Mouse (Mus musculus): Measurements from ENCODE around the gene Dph3.
"Not testable (repeated sequence)": the region's sequence is repeated elsewhere in the genome, so short reads cannot be mapped to it uniquely, and the experiment has no call there.

Dph3 gene

GRCm38 (mm10) chr14:32085486-32086201 lies at the start of gene Dph3:
TSS of gene Dph3 (minus strand) at chr14:32085729.
- peak; percentile 99 for DNase-seq (ENCODE audit: low read depth, low spot score)

- DNase-seq (ENCODE audit: low read depth, low spot score), result peak; percentile 75
Observed at GRCm38 (mm10) chr14:32134293-32134692, 48.8 kb upstream of the Dph3 start.

GRCm38 (mm10) chr14:32131836-32132235 lies 46.3 kb upstream of the Dph3 start:
- no peak for DNase-seq (ENCODE audit: low read depth, low spot score)

GRCm38 (mm10) chr14:32128409-32128808 lies 42.9 kb upstream of the Dph3 start:
- no peak for DNase-seq (ENCODE audit: low read depth, low spot score)

GRCm38 (mm10) chr14:32125256-32125655 lies 39.7 kb upstream of the Dph3 start:
- DNase-seq (ENCODE audit: low read depth, low spot score), result peak; percentile 60

- DNase-seq (ENCODE audit: low read depth, low spot score), result peak; percentile 79
Observed at GRCm38 (mm10) chr14:32124261-32124660, 38.7 kb upstream of the Dph3 start.

- DNase-seq (ENCODE audit: low read depth, low spot score), result peak; percentile 87
Observed at GRCm38 (mm10) chr14:32121920-32122315, 36.4 kb upstream of the Dph3 start.

- no peak for DNase-seq (ENCODE audit: low read depth, low spot score)
Observed at GRCm38 (mm10) chr14:32120940-32121919, 35.7 kb upstream of the Dph3 start.

- DNase-seq (ENCODE audit: low read depth, low spot score), result not testable (repeated sequence)
Observed at GRCm38 (mm10) chr14:32112124-32112523, 26.6 kb upstream of the Dph3 start.

- DNase-seq (ENCODE audit: low read depth, low spot score), result peak; percentile 33
Observed at GRCm38 (mm10) chr14:32106911-32107310, 21.4 kb upstream of the Dph3 start.

- DNase-seq (ENCODE audit: low read depth, low spot score), result no peak
Observed at GRCm38 (mm10) chr14:32105663-32106062, 20.1 kb upstream of the Dph3 start.

GRCm38 (mm10) chr14:32103556-32103955 lies 18.0 kb upstream of the Dph3 start:
- no peak for DNase-seq (ENCODE audit: low read depth, low spot score)

GRCm38 (mm10) chr14:32098951-32099350 lies 13.4 kb upstream of the Dph3 start:
- no peak for DNase-seq (ENCODE audit: low read depth, low spot score)

GRCm38 (mm10) chr14:32097691-32098090 lies 12.2 kb upstream of the Dph3 start:
- DNase-seq (ENCODE audit: low read depth, low spot score), result no peak

- DNase-seq (ENCODE audit: low read depth, low spot score), result no peak
Observed at GRCm38 (mm10) chr14:32096740-32097139, 11.2 kb upstream of the Dph3 start.

GRCm38 (mm10) chr14:32095646-32096045 lies 10.1 kb upstream of the Dph3 start:
- DNase-seq (ENCODE audit: low read depth, low spot score), result no peak

- DNase-seq (ENCODE audit: low read depth, low spot score), result no peak
Observed at GRCm38 (mm10) chr14:32093500-32094117, 8.1 kb upstream of the Dph3 start.

GRCm38 (mm10) chr14:32093018-32093417 lies 7.5 kb upstream of the Dph3 start:
- no peak for DNase-seq (ENCODE audit: low read depth, low spot score)

- no peak for DNase-seq (ENCODE audit: low read depth, low spot score)
Observed at GRCm38 (mm10) chr14:32091704-32092103, 6.2 kb upstream of the Dph3 start.

- DNase-seq (ENCODE audit: low read depth, low spot score), result no peak
Observed at GRCm38 (mm10) chr14:32091124-32091523, 5.6 kb upstream of the Dph3 start.

- not testable (repeated sequence) for DNase-seq (ENCODE audit: low read depth, low spot score)
Observed at GRCm38 (mm10) chr14:32087584-32088248, 2.2 kb upstream of the Dph3 start.
